Mouse (Mus musculus) kidney, embryonic 15.5 days (tissue): ENCODE measurements around the gene Ica1. TPM values are rescaled to one million over a fixed set of nuclear protein-coding genes. Genes with fewer than 3 reads are reported as not detected.
A peak's percentile ranks its signal among the peaks of the same experiment; 100 is the strongest.

ENCODE experiments used
- ATAC-seq: fragments of 200-750 bp; cut with Nextera tagmentation; replicated peaks from 2 replicates; pipeline ENCODE4 v1.8.0; 2017; ENCODE audit warnings: moderate TSS enrichment; ENCODE audit not compliant: low FRiP score
- H3K27ac ChIP-seq: fragments of 300-500 bp; sonication (generic); 2 replicates; pipeline ENCODE4 v1.5.1; 2015; ENCODE audit warnings: mild to moderate bottlenecking, inconsistent platforms
- H3K27me3 ChIP-seq: fragments of 300-500 bp; sonication (generic); 2 replicates; pipeline ENCODE4 v1.6.1; 2015; ENCODE audit warnings: inconsistent platforms
- H3K36me3 ChIP-seq: fragments of 300-500 bp; sonication (generic); 2 replicates; pipeline ENCODE4 v1.6.1; 2015; ENCODE audit warnings: inconsistent platforms
- H3K4me1 ChIP-seq: fragments of 300-500 bp; sonication (generic); 2 replicates; pipeline ENCODE4 v1.6.1; 2015; ENCODE audit warnings: inconsistent platforms
- H3K4me2 ChIP-seq: fragments of 300-500 bp; sonication (generic); 2 replicates; pipeline ENCODE4 v1.6.1; 2015; ENCODE audit warnings: moderate library complexity, mild to moderate bottlenecking, inconsistent platforms
- H3K4me3 ChIP-seq: fragments of 300-500 bp; sonication (generic); replicated peaks from 2 replicates; pipeline ENCODE4 v1.5.1; 2015; ENCODE audit warnings: mild to moderate bottlenecking, inconsistent platforms
- H3K9ac ChIP-seq: fragments of 300-500 bp; sonication (generic); 2 replicates; pipeline ENCODE4 v1.6.1; 2015; ENCODE audit warnings: mild to moderate bottlenecking, inconsistent platforms
- H3K9me3 ChIP-seq: fragments of 300-500 bp; sonication (generic); replicated peaks from 2 replicates; pipeline ENCODE4 v1.6.1; 2016; ENCODE audit warnings: inconsistent platforms
- WGBS: fragments of 180-500 bp; shearing (Covaris S2); methylation state at CpG from one replicate; pipeline ENCODE4 v1.1.7; 2015; ENCODE audit warnings: mixed read lengths; 5-methylcytosine and 5-hydroxymethylcytosine counted together
- polyA plus RNA-seq: library from polyadenylated mRNA; unstranded; fragments of >200 nt; fragmentation: Nextera tagmentation; extraction: Ambion mirVana; gene quantifications from 2 replicates; pipeline ENCODE4 v1.2.1, GENCODE M21; 2015

Ica1 gene
- polyA plus RNA-seq, 1 experiment from 2014 or later: 28.1 TPM

GRCm38 (mm10) chr6:8765801-8766200 is 12.5 kb downstream of the Ica1 start:
- Histone ChIP-seq H3K27ac (no peak overlapping the region), H3K4me2 (no peak overlapping the region), H3K4me1 (no peaks in the 10 kb centered on the region), H3K9me3 (no peaks in the 10 kb centered on the region), H3K4me3 (no peak overlapping the region), H3K27me3 (no peaks in the 10 kb centered on the region), H3K36me3 (no peaks in the 10 kb centered on the region), H3K9ac (no peak overlapping the region)
- ATAC-seq: no peak
- 91% methylated on average over 3 of the region's 3 CpGs for WGBS

- Histone ChIP-seq H3K27ac (no peak overlapping the region), H3K27me3 (no peaks in the 10 kb centered on the region), H3K4me1 (no peaks in the 10 kb centered on the region), H3K9me3 (no peaks in the 10 kb centered on the region), H3K4me3 (no peak overlapping the region), H3K36me3 (no peaks in the 10 kb centered on the region), H3K9ac (no peak overlapping the region), H3K4me2 (no peak overlapping the region)
- no peak for ATAC-seq
- 74% methylated on average over 1 of the region's 1 CpGs for WGBS
Measured at GRCm38 (mm10) chr6:8765064-8765463, 13.2 kb downstream of the Ica1 start.

- no peak overlapping the region for H3K9ac ChIP-seq
- no peak overlapping the region for H3K4me2 ChIP-seq
- H3K4me3 ChIP-seq: no peak overlapping the region
- H3K27me3 ChIP-seq: no peaks in the 10 kb centered on the region
- no peak for ATAC-seq
- H3K27ac ChIP-seq: no peak overlapping the region
- no peaks in the 10 kb centered on the region for H3K9me3 ChIP-seq
- H3K4me1 ChIP-seq: no peaks in the 10 kb centered on the region
- H3K36me3 ChIP-seq: no peaks in the 10 kb centered on the region
- WGBS: 78% methylated on average over 5 of the region's 5 CpGs
Measured at GRCm38 (mm10) chr6:8760708-8761294, 17.5 kb downstream of the Ica1 start.

GRCm38 (mm10) chr6:8759901-8760300 is 18.4 kb downstream of the Ica1 start:
- no peaks in the 10 kb centered on the region for H3K9me3 ChIP-seq
- no peak for ATAC-seq
- no peaks in the 10 kb centered on the region for H3K4me1 ChIP-seq
- 86% methylated on average over 1 of the region's 1 CpGs for WGBS
- no peak overlapping the region for H3K27ac ChIP-seq
- no peak overlapping the region for H3K4me3 ChIP-seq
- H3K4me2 ChIP-seq: no peak overlapping the region
- no peaks in the 10 kb centered on the region for H3K27me3 ChIP-seq
- no peak overlapping the region for H3K9ac ChIP-seq
- no peaks in the 10 kb centered on the region for H3K36me3 ChIP-seq

- no peak overlapping the region for H3K4me3 ChIP-seq
- no peaks in the 10 kb centered on the region for H3K27me3 ChIP-seq
- no peaks in the 10 kb centered on the region for H3K36me3 ChIP-seq
- no peak overlapping the region for H3K9ac ChIP-seq
- H3K4me2 ChIP-seq: no peak overlapping the region
- H3K9me3 ChIP-seq: no peaks in the 10 kb centered on the region
- ATAC-seq: no peak
- no peak overlapping the region for H3K27ac ChIP-seq
- H3K4me1 ChIP-seq: no peaks in the 10 kb centered on the region
- WGBS: 78% methylated on average over 8 of the region's 8 CpGs
Measured at GRCm38 (mm10) chr6:8755760-8756276, 22.5 kb downstream of the Ica1 start.

- H3K27ac ChIP-seq: no peak overlapping the region
- H3K9me3 ChIP-seq: no peaks in the 10 kb centered on the region
- no peak overlapping the region for H3K4me2 ChIP-seq
- ATAC-seq: no peak
- H3K27me3 ChIP-seq: no peaks in the 10 kb centered on the region
- 91% methylated on average over 5 of the region's 5 CpGs for WGBS
- H3K4me3 ChIP-seq: no peak overlapping the region
- H3K36me3 ChIP-seq: no peaks in the 10 kb centered on the region
- H3K4me1 ChIP-seq: no peaks in the 10 kb centered on the region
- no peak overlapping the region for H3K9ac ChIP-seq
Measured at GRCm38 (mm10) chr6:8754486-8754885, 23.8 kb downstream of the Ica1 start.

- no peak overlapping the region for H3K27ac ChIP-seq
Measured at GRCm38 (mm10) chr6:8753723-8754036, 24.6 kb downstream of the Ica1 start.

GRCm38 (mm10) chr6:8752984-8753722 is 25.1 kb downstream of the Ica1 start:
- H3K27ac ChIP-seq: no peak overlapping the region
- no peak for ATAC-seq
- H3K9me3 ChIP-seq: no peaks in the 10 kb centered on the region
- no peak overlapping the region for H3K4me3 ChIP-seq
- H3K27me3 ChIP-seq: no peaks in the 10 kb centered on the region
- H3K9ac ChIP-seq: no peak overlapping the region
- H3K36me3 ChIP-seq: no peaks in the 10 kb centered on the region
- no peak overlapping the region for H3K4me2 ChIP-seq
- WGBS: 81% methylated on average over 6 of the region's 6 CpGs
- no peaks in the 10 kb centered on the region for H3K4me1 ChIP-seq

More at GRCm38 (mm10) chr6:8753723-8754036, 24.6 kb downstream of the Ica1 start:
- no peak overlapping the region for H3K4me2 ChIP-seq
- no peak overlapping the region for H3K9ac ChIP-seq
- no peaks in the 10 kb centered on the region for H3K36me3 ChIP-seq
- H3K4me3 ChIP-seq: no peak overlapping the region
- no peaks in the 10 kb centered on the region for H3K9me3 ChIP-seq
- no peak for ATAC-seq
- no peaks in the 10 kb centered on the region for H3K27me3 ChIP-seq
- 84% methylated on average over 2 of the region's 2 CpGs for WGBS
- no peaks in the 10 kb centered on the region for H3K4me1 ChIP-seq

- no peak overlapping the region for H3K27ac ChIP-seq
Measured at GRCm38 (mm10) chr6:8744886-8745285, 33.4 kb downstream of the Ica1 start.

GRCm38 (mm10) chr6:8744273-8744785 is 34.0 kb downstream of the Ica1 start:
- no peak overlapping the region for H3K4me2 ChIP-seq
- no peaks in the 10 kb centered on the region for H3K9me3 ChIP-seq
- 0 out of 2 replicates have a peak, but pooled peaks cover 2% of the 10 kb centered on the region for H3K36me3 ChIP-seq
- ATAC-seq: no peak
- H3K4me1 ChIP-seq: peaks cover 2% of the 10 kb centered on the region; the same call in 1 of the 2 replicates
- no peak overlapping the region for H3K9ac ChIP-seq
- no peak overlapping the region for H3K4me3 ChIP-seq
- no peaks in the 10 kb centered on the region for H3K27me3 ChIP-seq
- 92% methylated on average over 4 of the region's 4 CpGs for WGBS
- no peak overlapping the region for H3K27ac ChIP-seq

More at GRCm38 (mm10) chr6:8744886-8745285, 33.4 kb downstream of the Ica1 start:
- 73% methylated on average over 7 of the region's 7 CpGs for WGBS
- H3K36me3 ChIP-seq: 0 out of 2 replicates have a peak, but pooled peaks cover 2% of the 10 kb centered on the region
- H3K4me3 ChIP-seq: no peak overlapping the region
- ATAC-seq: no peak
- H3K9me3 ChIP-seq: no peaks in the 10 kb centered on the region
- H3K4me1 ChIP-seq: 0 out of 2 replicates have a peak, but pooled peaks cover 2% of the 10 kb centered on the region
- no peak overlapping the region for H3K4me2 ChIP-seq
- no peak overlapping the region for H3K9ac ChIP-seq
- no peaks in the 10 kb centered on the region for H3K27me3 ChIP-seq

GRCm38 (mm10) chr6:8742449-8742848 is 35.8 kb downstream of the Ica1 start:
- Histone ChIP-seq H3K9me3 (no peaks in the 10 kb centered on the region), H3K4me2 (no peak overlapping the region), H3K9ac (no peak overlapping the region), H3K27ac (no peak overlapping the region), H3K4me3 (no peak overlapping the region), H3K27me3 (no peaks in the 10 kb centered on the region), H3K4me1 (peaks cover 6% of the 10 kb centered on the region; the same call in 1 of the 2 replicates), H3K36me3 (0 out of 2 replicates have a peak, but pooled peaks cover 2% of the 10 kb centered on the region)
- no peak; the same call in 1 of the 2 replicates for ATAC-seq
- WGBS: 24% methylated on average over 3 of the region's 3 CpGs

- 11% methylated on average over 1 of the region's 1 CpGs for WGBS
Measured at GRCm38 (mm10) chr6:8741659-8742058, 36.6 kb downstream of the Ica1 start.

More at GRCm38 (mm10) chr6:8741659-8742058, 36.6 kb downstream of the Ica1 start:
- H3K27ac ChIP-seq: no peak overlapping the region
- peaks cover 6% of the 10 kb centered on the region; the same call in 1 of the 2 replicates for H3K4me1 ChIP-seq
- no peak overlapping the region for H3K9ac ChIP-seq
- no peak overlapping the region for H3K4me3 ChIP-seq
- H3K36me3 ChIP-seq: no peaks in the 10 kb centered on the region
- no peaks in the 10 kb centered on the region for H3K9me3 ChIP-seq
- H3K27me3 ChIP-seq: no peaks in the 10 kb centered on the region
- peak; percentile 67 for ATAC-seq
- no peak overlapping the region for H3K4me2 ChIP-seq
